Mouse (Mus musculus) G1E (cell line): ENCODE measurements around the gene Slc25a26. TPM values are rescaled to one million over a fixed set of nuclear protein-coding genes. Genes with fewer than 3 reads are reported as not detected.

Source experiments
- ATAC-seq: 2 replicates; pipeline ENCODE4 v1.8.0; 2016; ENCODE audit warnings: mild to moderate bottlenecking; ENCODE audit not compliant: insufficient number of reproducible peaks, poor library complexity, low FRiP score, severe bottlenecking; ENCODE audit errors: extremely low read depth
- DNase-seq: peaks from one replicate; pipeline ENCODE4 v3.0.0; 2012; ENCODE audit warnings: low spot score
- H3K27me3 ChIP-seq: 2 replicates; pipeline ENCODE4 v1.6.1; 2012; ENCODE audit warnings: mild to moderate bottlenecking, low read length, inconsistent platforms; ENCODE audit not compliant: insufficient read depth
- H3K36me3 ChIP-seq: replicated peaks from 2 replicates; pipeline ENCODE3; 2012; ENCODE audit warnings: mild to moderate bottlenecking, inconsistent platforms
- H3K4me1 ChIP-seq: 2 replicates; pipeline ENCODE4 v1.6.1; 2012; ENCODE audit warnings: low read depth, low read length, inconsistent platforms, mixed read lengths; ENCODE audit not compliant: insufficient read depth
- H3K4me3 ChIP-seq: 2 replicates; pipeline ENCODE4 v1.5.1; 2012; ENCODE audit warnings: low read depth, mild to moderate bottlenecking, inconsistent platforms, low read length, moderate library complexity, mixed read lengths
- H3K9me3 ChIP-seq: replicated peaks from 2 replicates; pipeline ENCODE4 v1.6.1; 2012; ENCODE audit warnings: inconsistent platforms
- CTCF ChIP-seq: IDR thresholded peaks from 2 replicates; pipeline ENCODE4 v1.5.1; 2012; ENCODE audit warnings: low read depth, low read length, inconsistent platforms, mixed read lengths
- GATA1 ChIP-seq: IDR thresholded peaks from 2 replicates; pipeline ENCODE4 v1.6.1; 2012; ENCODE audit warnings: borderline replicate concordance, low read length, inconsistent platforms, mixed read lengths
- GATA2 ChIP-seq: IDR thresholded peaks from 2 replicates; pipeline ENCODE4 v1.6.1; 2012; ENCODE audit warnings: low read depth, low read length, inconsistent platforms, borderline replicate concordance
- POLR2AphosphoS5 ChIP-seq: IDR thresholded peaks from 2 replicates; pipeline ENCODE4 v1.6.1; 2012; ENCODE audit warnings: low read depth, low read length, inconsistent platforms; ENCODE audit not compliant: insufficient replicate concordance
- TAL1 ChIP-seq: conservative IDR thresholded peaks from 2 replicates; pipeline ENCODE4 v1.6.1; 2012; ENCODE audit warnings: low read depth, low read length, inconsistent platforms, mixed read lengths
- polyA plus RNA-seq: library from polyadenylated mRNA; stranded (reverse); fragments of >175 nt; gene quantifications from 2 replicates; pipeline ENCODE4 v1.2.3, GENCODE M21; 2012
- total RNA-seq, 2 experiments: library from RNA; stranded (forward) in 1 of 2; stranded (reverse) in 1 of 2; fragments of 200-1000 nt in 1 of 2; fragments of >200 nt in 1 of 2; fragmentation: Nextera tagmentation in 1 of 2; gene quantifications; 2 replicates each; pipeline ENCODE4 v1.2.3; 2014 to 2017

Gene Slc25a26
- total and polyA plus RNA-seq, 3 experiments, result 3.3 to 11.8 (median 7.0) TPM

- DNase-seq (no peak), ATAC-seq (no peak)
- H3K27me3 ChIP-seq, result peaks cover 35% of the 10 kb centered on the region
- H3K4me3 ChIP-seq, result no peak overlapping the region
- peaks cover 11% of the 10 kb centered on the region for H3K4me1 ChIP-seq
- TF ChIP-seq GATA1 (no peak), GATA2 (no peak), TAL1 (no peak), CTCF (no peak), POLR2AphosphoS5 (no peak)
- H3K36me3 ChIP-seq, result peaks cover 66% of the 10 kb centered on the region
- H3K9me3 ChIP-seq, result no peaks in the 10 kb centered on the region
These were observed 146.2 kb downstream of the Slc25a26 start for GRCm38 (mm10) chr6:94646274-94646863.

GRCm38 (mm10) chr6:94646902-94647301, 146.8 kb downstream of the Slc25a26 start:
- Histone ChIP-seq H3K36me3 (peaks cover 70% of the 10 kb centered on the region), H3K27me3 (peaks cover 39% of the 10 kb centered on the region), H3K4me1 (peaks cover 11% of the 10 kb centered on the region), H3K9me3 (no peaks in the 10 kb centered on the region), H3K4me3 (no peak overlapping the region)
- TF ChIP-seq GATA1 (no peak), CTCF (no peak), TAL1 (no peak), POLR2AphosphoS5 (no peak), GATA2 (no peak)
- DNase-seq, result no peak
- no peak for ATAC-seq

GRCm38 (mm10) chr6:94647574-94648430, 147.7 kb downstream of the Slc25a26 start:
- ATAC-seq (no peak), DNase-seq (no peak)
- Histone ChIP-seq H3K4me3 (no peak overlapping the region), H3K9me3 (no peaks in the 10 kb centered on the region), H3K36me3 (peaks cover 70% of the 10 kb centered on the region), H3K27me3 (peaks cover 40% of the 10 kb centered on the region), H3K4me1 (peaks cover 11% of the 10 kb centered on the region)
- TF ChIP-seq GATA2, result no peak
- TF ChIP-seq CTCF, result no peak
- no peak for TF ChIP-seq POLR2AphosphoS5
- TF ChIP-seq GATA1, result no peak
- no peak for TF ChIP-seq TAL1

- no peak for DNase-seq
- no peak for TF ChIP-seq GATA2
- TF ChIP-seq POLR2AphosphoS5, result no peak
- no peak overlapping the region for H3K4me3 ChIP-seq
These were observed 148.4 kb downstream of the Slc25a26 start for GRCm38 (mm10) chr6:94648496-94648895.

GRCm38 (mm10) chr6:94649637-94650036, 149.5 kb downstream of the Slc25a26 start:
- H3K4me3 ChIP-seq, result no peak overlapping the region
- DNase-seq (no peak), ATAC-seq (no peak)
- TF ChIP-seq GATA1, result no peak
- no peak for TF ChIP-seq POLR2AphosphoS5
- no peak for TF ChIP-seq TAL1
- no peak for TF ChIP-seq CTCF
- TF ChIP-seq GATA2, result no peak
- H3K27me3 ChIP-seq, result peaks cover 51% of the 10 kb centered on the region
- no peaks in the 10 kb centered on the region for H3K9me3 ChIP-seq
- H3K4me1 ChIP-seq, result peaks cover 11% of the 10 kb centered on the region
- H3K36me3 ChIP-seq, result peaks cover 72% of the 10 kb centered on the region

More at GRCm38 (mm10) chr6:94648496-94648895, 148.4 kb downstream of the Slc25a26 start:
- Histone ChIP-seq H3K9me3 (no peaks in the 10 kb centered on the region), H3K36me3 (peaks cover 71% of the 10 kb centered on the region), H3K4me1 (peaks cover 11% of the 10 kb centered on the region), H3K27me3 (peaks cover 44% of the 10 kb centered on the region)
- no peak for ATAC-seq

- Histone ChIP-seq H3K4me3 (no peak overlapping the region), H3K9me3 (no peaks in the 10 kb centered on the region), H3K27me3 (peaks cover 53% of the 10 kb centered on the region), H3K36me3 (peaks cover 72% of the 10 kb centered on the region), H3K4me1 (peaks cover 20% of the 10 kb centered on the region)
- TF ChIP-seq GATA2, result no peak
- TF ChIP-seq GATA1, result no peak
- TF ChIP-seq CTCF, result no peak
- no peak for TF ChIP-seq POLR2AphosphoS5
- TF ChIP-seq TAL1, result no peak
- ATAC-seq, result no peak
- no peak for DNase-seq
These were observed 151.4 kb downstream of the Slc25a26 start for GRCm38 (mm10) chr6:94651541-94651940.
